Mouse (Mus musculus) hindbrain, embryonic 12.5 days (tissue): ENCODE data around the gene Atp5s. TPM values are rescaled to one million over a fixed set of nuclear protein-coding genes. Genes with fewer than 3 reads are reported as not detected.

Source experiments
- ATAC-seq: fragments of 200-750 bp; cut with Nextera tagmentation; 2 replicates; pipeline ENCODE4 v1.8.0; 2017; ENCODE audit warnings: moderate TSS enrichment; ENCODE audit not compliant: low FRiP score
- H3K27ac ChIP-seq: fragments of 300-500 bp; sonication (generic); 2 replicates; pipeline ENCODE4 v1.5.1; 2016; ENCODE audit warnings: mild to moderate bottlenecking
- H3K27me3 ChIP-seq: fragments of 300-500 bp; sonication (generic); 2 replicates; pipeline ENCODE4 v1.6.1; 2016; ENCODE audit warnings: mild to moderate bottlenecking
- H3K36me3 ChIP-seq: fragments of 300-500 bp; sonication (generic); 2 replicates; pipeline ENCODE4 v1.6.1; 2016; ENCODE audit warnings: mild to moderate bottlenecking
- H3K4me1 ChIP-seq: fragments of 300-500 bp; sonication (generic); 2 replicates; pipeline ENCODE4 v1.6.1; 2016
- H3K4me2 ChIP-seq: fragments of 300-500 bp; sonication (generic); replicated peaks from 2 replicates; pipeline ENCODE4 v1.6.1; 2016; ENCODE audit warnings: mild to moderate bottlenecking
- H3K4me3 ChIP-seq: fragments of 300-500 bp; sonication (generic); 2 replicates; pipeline ENCODE4 v1.5.1; 2016; ENCODE audit warnings: mild to moderate bottlenecking
- H3K9ac ChIP-seq: fragments of 300-500 bp; sonication (generic); 2 replicates; pipeline ENCODE4 v1.6.1; 2016; ENCODE audit warnings: mild to moderate bottlenecking, moderate library complexity
- H3K9me3 ChIP-seq: fragments of 300-500 bp; sonication (generic); replicated peaks from 2 replicates; pipeline ENCODE4 v1.6.1; 2016; ENCODE audit warnings: mild to moderate bottlenecking
- WGBS: fragments of 180-500 bp; shearing (Covaris S2); methylation state at CpG from one replicate; pipeline ENCODE4 v1.1.7; 2016; 5-methylcytosine and 5-hydroxymethylcytosine counted together
- polyA plus RNA-seq: library from polyadenylated mRNA; unstranded; fragments of >200 nt; fragmentation: Nextera tagmentation; extraction: Ambion mirVana; gene quantifications from 2 replicates; pipeline ENCODE4 v1.2.1, GENCODE M21; 2016

Atp5s gene
- polyA plus RNA-seq, 1 experiment from 2014 or later: 26.1 TPM

DNA sequence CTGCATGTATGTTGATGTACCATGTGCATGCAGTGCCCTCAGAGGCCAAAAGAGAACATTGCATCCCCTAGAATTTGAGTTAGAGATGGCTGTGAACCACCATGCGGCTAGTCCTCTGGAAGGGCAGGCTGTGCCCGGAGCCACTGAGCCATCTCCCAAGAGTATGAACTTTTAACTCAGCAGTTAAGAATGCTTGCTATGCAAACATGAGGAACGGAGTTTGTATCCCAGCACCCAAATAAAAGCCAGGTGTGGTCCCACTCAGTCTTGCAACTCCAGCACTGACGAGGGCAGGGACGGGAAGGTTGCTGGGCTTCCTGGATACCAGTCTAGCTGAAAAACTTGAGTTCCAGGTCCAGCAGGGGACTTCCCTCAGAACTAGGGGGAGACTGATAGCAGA is 17.2 kb downstream of the Atp5s start:
- Histone ChIP-seq H3K36me3 (0 out of 2 replicates have a peak, but pooled peaks cover 3% of the 10 kb centered on the region), H3K4me1 (no peaks in the 10 kb centered on the region), H3K9ac (no peak overlapping the region), H3K9me3 (no peaks in the 10 kb centered on the region), H3K27me3 (no peaks in the 10 kb centered on the region), H3K27ac (no peak overlapping the region), H3K4me3 (no peak overlapping the region), H3K4me2 (no peak overlapping the region)
- WGBS: 85% methylated on average over 5 of the region's 5 CpGs
- ATAC-seq: no peak

DNA sequence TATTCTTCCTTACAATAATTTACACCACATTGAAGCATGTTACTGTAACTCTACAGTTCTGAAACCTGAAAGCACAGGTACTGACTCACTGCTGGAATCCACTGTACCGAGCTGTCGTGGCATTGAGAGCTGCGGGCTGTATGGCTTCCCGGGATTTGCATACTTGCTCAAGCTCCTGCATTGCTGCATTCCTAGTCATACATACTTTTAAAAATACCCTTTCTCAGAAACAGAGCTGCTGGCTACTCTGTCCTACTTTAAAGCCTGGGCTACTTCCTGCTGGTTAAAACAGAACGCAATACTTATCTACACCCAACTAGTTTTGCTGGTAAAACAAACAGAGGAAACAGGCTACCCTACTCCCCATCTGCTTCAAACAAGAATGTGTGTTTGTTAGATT is 19.4 kb downstream of the Atp5s start:
- 86% methylated on average over 5 of the region's 5 CpGs for WGBS
- no peak overlapping the region for H3K9ac ChIP-seq
- ATAC-seq: no peak

DNA sequence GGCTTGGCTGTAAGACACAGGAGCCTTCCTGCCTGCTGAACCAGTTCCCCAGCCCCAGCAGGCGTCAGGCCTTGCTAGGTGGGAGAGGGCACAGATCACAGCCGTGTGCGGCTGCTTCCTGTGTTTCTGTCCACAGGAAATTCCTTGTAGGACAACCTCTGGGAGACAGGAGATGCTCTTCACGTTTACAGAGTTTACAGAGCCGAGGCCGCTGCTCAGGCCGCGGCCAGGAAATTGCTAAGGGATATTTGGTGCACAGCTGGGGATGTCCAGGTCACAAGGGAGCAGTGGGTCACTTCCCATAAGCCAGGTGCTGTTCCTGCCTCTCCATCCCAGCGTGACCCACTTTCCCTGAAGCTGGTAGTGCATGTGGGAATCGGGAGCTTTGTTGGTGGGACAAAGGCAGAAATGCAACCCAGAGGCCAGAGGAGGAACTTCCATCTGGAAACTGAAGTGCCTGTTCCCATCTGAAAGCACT is 27.2 kb downstream of the Atp5s start:
- H3K4me2 ChIP-seq: no peak overlapping the region
- H3K4me1 ChIP-seq: peaks cover 4% of the 10 kb centered on the region; the same call in 1 of the 2 replicates
- no peak for ATAC-seq
- H3K9ac ChIP-seq: peak overlapping the region; percentile 6; the same call in 1 of the 2 replicates
- no peaks in the 10 kb centered on the region for H3K9me3 ChIP-seq
- no peaks in the 10 kb centered on the region for H3K36me3 ChIP-seq
- no peaks in the 10 kb centered on the region for H3K27me3 ChIP-seq
- no peak overlapping the region for H3K4me3 ChIP-seq
- 31% methylated on average over 10 of the region's 10 CpGs for WGBS
- 0 out of 2 replicates have a peak overlapping the region, but pooled peaks have one; percentile 0 for H3K27ac ChIP-seq

More for the DNA sequence above, 19.4 kb downstream of the Atp5s start:
- no peaks in the 10 kb centered on the region for H3K27me3 ChIP-seq
- H3K4me1 ChIP-seq: no peaks in the 10 kb centered on the region
- H3K4me3 ChIP-seq: no peak overlapping the region
- H3K4me2 ChIP-seq: no peak overlapping the region
- H3K27ac ChIP-seq: no peak overlapping the region
- H3K36me3 ChIP-seq: 0 out of 2 replicates have a peak, but pooled peaks cover 3% of the 10 kb centered on the region
- H3K9me3 ChIP-seq: no peaks in the 10 kb centered on the region

- H3K4me1 ChIP-seq: peaks cover 16% of the 10 kb centered on the region; the same call in 1 of the 2 replicates
- no peak overlapping the region for H3K27ac ChIP-seq
- H3K27me3 ChIP-seq: no peaks in the 10 kb centered on the region
- 79% methylated on average over 5 of the region's 5 CpGs for WGBS
- H3K4me2 ChIP-seq: no peak overlapping the region
- no peaks in the 10 kb centered on the region for H3K9me3 ChIP-seq
- no peak overlapping the region for H3K9ac ChIP-seq
- no peaks in the 10 kb centered on the region for H3K36me3 ChIP-seq
- no peak overlapping the region for H3K4me3 ChIP-seq
- ATAC-seq: no peak
Observed at GRCm38 (mm10) chr12:69753936-69754335, 29.2 kb downstream of the Atp5s start.

- Histone ChIP-seq H3K4me2 (no peak overlapping the region), H3K36me3 (no peaks in the 10 kb centered on the region), H3K9ac (no peak overlapping the region), H3K27me3 (no peaks in the 10 kb centered on the region), H3K27ac (no peak overlapping the region), H3K9me3 (no peaks in the 10 kb centered on the region), H3K4me3 (no peak overlapping the region), H3K4me1 (peaks cover 21% of the 10 kb centered on the region; the same call in 1 of the 2 replicates)
- ATAC-seq: no peak
- 85% methylated on average over 5 of the region's 5 CpGs for WGBS
Observed at GRCm38 (mm10) chr12:69756015-69756414, 31.3 kb downstream of the Atp5s start.

DNA sequence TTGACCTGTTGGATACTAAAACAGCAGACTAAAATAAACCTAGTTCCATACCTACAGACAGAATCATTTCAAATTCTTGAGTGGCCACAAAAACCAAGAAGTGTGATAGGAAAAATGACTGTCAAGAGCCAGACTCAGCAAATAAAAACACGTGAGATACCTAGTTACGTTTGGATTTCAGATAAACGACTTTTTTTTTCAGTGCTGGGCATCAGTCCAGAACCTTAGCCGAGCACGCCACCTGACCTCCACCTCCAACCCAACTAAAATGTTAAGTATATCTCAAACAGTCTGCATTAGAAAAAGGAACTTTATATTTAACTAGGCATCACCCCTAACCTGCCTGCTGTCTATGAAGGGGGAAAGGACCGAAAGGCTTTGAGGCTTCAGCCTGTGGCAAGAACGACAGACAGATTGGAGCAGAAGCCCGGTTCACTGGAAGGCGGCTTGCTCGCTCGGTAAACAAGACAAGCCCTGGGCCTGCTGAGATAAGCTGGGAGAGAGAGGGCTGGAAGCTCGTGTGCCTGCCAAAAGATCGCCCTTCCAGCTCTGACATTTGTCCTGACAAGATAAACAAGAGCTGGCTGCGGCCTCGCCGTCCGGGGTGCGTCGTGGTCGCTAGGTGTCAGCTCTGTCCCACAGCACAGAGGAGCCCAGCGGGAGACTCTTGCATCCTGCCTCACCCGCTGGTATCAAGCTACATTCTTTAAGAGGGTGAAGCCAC is 32.8 kb downstream of the Atp5s start:
- Histone ChIP-seq H3K9ac (no peak overlapping the region), H3K4me3 (no peak overlapping the region; the same call in 1 of the 2 replicates)

DNA sequence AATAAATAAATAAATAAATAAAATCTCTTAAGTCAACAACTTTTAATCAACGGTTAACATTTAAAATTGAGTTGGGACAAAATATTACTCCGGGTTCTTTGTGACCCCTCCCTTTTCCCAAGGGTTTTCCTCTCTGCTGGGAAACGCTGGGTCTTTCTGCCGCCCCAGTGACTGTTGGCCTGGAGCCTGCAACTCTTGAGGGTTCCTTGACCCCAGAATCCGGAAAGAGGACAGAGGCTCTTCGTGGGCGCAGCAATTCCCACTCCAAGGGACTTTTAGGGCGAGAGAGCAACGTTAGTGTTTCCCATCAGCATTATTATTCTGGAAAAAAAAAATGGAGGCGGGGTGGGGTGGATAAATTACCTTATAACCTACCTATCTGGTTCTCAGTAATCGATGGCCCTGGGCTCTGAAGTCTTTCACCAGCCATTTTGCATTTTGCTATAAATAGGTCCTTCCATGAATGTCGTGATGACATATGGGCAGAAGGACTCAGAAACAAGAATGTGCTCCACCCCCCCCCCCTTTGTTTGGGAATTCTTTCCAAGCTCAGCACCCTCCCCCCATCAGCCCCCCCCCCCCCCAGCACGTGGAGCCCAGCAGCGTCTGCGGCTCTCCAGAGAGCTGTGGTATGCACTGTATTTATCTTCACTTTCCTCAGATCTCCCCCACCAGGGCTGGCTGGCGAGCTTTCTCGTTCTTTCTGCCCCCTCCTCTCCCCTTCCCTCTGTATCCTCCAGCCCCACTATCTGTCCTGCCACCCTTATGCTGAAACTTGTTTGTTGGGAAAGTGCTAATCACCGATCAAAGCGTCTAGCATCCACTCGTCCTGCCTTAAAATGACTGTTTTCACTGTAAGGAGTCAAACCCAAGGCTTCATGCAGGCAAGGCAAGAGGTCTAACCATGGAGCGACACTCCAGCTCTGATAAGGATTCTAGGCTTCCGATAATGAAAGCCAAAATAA is 33.8 kb downstream of the Atp5s start:
- WGBS: 8% methylated on average over 22 of the region's 22 CpGs
- Histone ChIP-seq H3K27me3 (no peaks in the 10 kb centered on the region), H3K36me3 (no peaks in the 10 kb centered on the region), H3K9ac (0 out of 2 replicates have a peak overlapping the region, but pooled peaks have one; percentile 9), H3K4me3 (no peak overlapping the region; the same call in 1 of the 2 replicates), H3K27ac (no peak overlapping the region), H3K9me3 (no peaks in the 10 kb centered on the region), H3K4me1 (peaks cover 17% of the 10 kb centered on the region; the same call in 1 of the 2 replicates), H3K4me2 (peak overlapping the region; percentile 41)
- peak; percentile 44; the same call in 1 of the 2 replicates for ATAC-seq

More for the DNA sequence above, 32.8 kb downstream of the Atp5s start:
- peaks cover 17% of the 10 kb centered on the region; the same call in 1 of the 2 replicates for H3K4me1 ChIP-seq
- no peaks in the 10 kb centered on the region for H3K9me3 ChIP-seq
- peak; percentile 89 for ATAC-seq
- H3K36me3 ChIP-seq: no peaks in the 10 kb centered on the region
- H3K27me3 ChIP-seq: no peaks in the 10 kb centered on the region
- 0 out of 2 replicates have a peak overlapping the region, but pooled peaks have one; percentile 60 for H3K27ac ChIP-seq
- 18% methylated on average over 22 of the region's 22 CpGs for WGBS
- H3K4me2 ChIP-seq: peak overlapping the region; percentile 41

DNA sequence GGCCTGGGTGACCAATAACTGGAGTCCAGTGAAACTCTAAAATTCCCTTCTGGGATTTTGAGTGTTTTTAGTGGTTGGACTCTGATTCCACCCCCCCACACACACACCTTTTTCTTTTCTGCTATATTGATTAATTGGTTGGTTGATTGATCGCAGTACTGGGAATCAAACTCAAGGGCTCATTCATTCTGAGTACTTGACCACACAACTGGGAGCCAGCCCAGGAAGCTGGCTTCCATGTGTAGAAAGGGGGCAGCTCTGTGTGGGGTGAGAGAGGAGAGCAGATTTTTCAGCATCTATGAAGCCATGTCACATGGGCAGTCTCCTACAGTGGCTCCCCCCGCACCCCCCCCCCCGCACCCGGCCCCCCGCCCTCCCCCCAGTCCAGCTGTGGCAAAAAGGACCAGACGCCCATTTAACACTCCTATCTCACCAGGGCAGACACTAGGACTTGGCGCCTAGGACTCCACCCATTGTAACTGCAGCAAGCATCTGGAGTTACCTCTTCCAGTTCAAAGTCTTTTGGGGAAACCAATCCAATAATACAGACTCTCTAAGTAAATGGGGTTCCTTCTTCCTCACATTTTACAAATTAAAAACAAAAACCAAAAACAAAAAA is 34.6 kb downstream of the Atp5s start:
- Histone ChIP-seq H3K9ac (no peak overlapping the region), H3K4me3 (no peak overlapping the region), H3K36me3 (no peaks in the 10 kb centered on the region), H3K9me3 (no peaks in the 10 kb centered on the region), H3K27me3 (no peaks in the 10 kb centered on the region), H3K4me2 (peak overlapping the region; percentile 41; the same call in 1 of the 2 replicates), H3K27ac (0 out of 2 replicates have a peak overlapping the region, but pooled peaks have one; percentile 7), H3K4me1 (peaks cover 17% of the 10 kb centered on the region; the same call in 1 of the 2 replicates)
- no peak for ATAC-seq
- 65% methylated on average over 2 of the region's 7 CpGs for WGBS

DNA sequence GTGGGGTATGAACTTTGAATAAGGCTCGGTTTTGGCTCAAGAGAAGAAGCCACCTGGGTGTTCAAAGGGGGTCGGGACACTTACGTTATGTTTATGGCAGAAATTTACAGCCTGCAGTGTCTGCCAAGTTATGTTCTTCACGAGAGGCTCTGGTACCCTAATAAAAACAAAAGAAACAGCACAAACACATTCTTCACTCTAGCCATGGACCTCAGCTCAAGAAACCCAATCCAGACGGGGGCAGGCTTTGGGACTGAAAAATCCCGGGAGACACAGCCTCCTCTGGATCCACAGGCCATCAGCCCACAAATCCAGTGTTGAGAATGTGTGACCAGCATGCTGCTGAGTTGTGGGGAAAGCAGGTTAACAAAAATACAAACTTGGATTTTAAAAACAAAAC is 35.3 kb downstream of the Atp5s start:
- Histone ChIP-seq H3K4me1 (peaks cover 17% of the 10 kb centered on the region; the same call in 1 of the 2 replicates), H3K4me3 (no peak overlapping the region), H3K9ac (no peak overlapping the region), H3K27me3 (no peaks in the 10 kb centered on the region), H3K36me3 (no peaks in the 10 kb centered on the region), H3K27ac (no peak overlapping the region), H3K9me3 (no peaks in the 10 kb centered on the region), H3K4me2 (no peak overlapping the region)
- WGBS: 69% methylated on average over 6 of the region's 6 CpGs
- ATAC-seq: no peak

GRCm38 (mm10) chr12:69760743-69761406 is 36.1 kb downstream of the Atp5s start:
- H3K27ac ChIP-seq: no peak overlapping the region
- no peaks in the 10 kb centered on the region for H3K9me3 ChIP-seq
- no peak overlapping the region for H3K9ac ChIP-seq
- no peak overlapping the region for H3K4me3 ChIP-seq
- H3K27me3 ChIP-seq: no peaks in the 10 kb centered on the region
- H3K4me2 ChIP-seq: no peak overlapping the region
- no peak for ATAC-seq
- 89% methylated on average over 20 of the region's 20 CpGs for WGBS
- H3K36me3 ChIP-seq: no peaks in the 10 kb centered on the region
- peaks cover 22% of the 10 kb centered on the region for H3K4me1 ChIP-seq

- H3K4me1 ChIP-seq: peaks cover 23% of the 10 kb centered on the region
- H3K4me3 ChIP-seq: no peak overlapping the region
- 73% methylated on average over 2 of the region's 2 CpGs for WGBS
- no peak overlapping the region for H3K4me2 ChIP-seq
- no peak overlapping the region for H3K9ac ChIP-seq
- H3K36me3 ChIP-seq: no peaks in the 10 kb centered on the region
- ATAC-seq: no peak
- H3K27me3 ChIP-seq: no peaks in the 10 kb centered on the region
- no peak overlapping the region for H3K27ac ChIP-seq
- H3K9me3 ChIP-seq: no peaks in the 10 kb centered on the region
Observed at GRCm38 (mm10) chr12:69761603-69762002, 36.9 kb downstream of the Atp5s start.
